Mouse (Mus musculus) thymus, adult 2 months (tissue): ENCODE measurements at regions not wholly inside any gene's neighbourhood (a gene's known extent, or its start where the extent isn't known, plus 50 kb on each side); places are given as distances from the start of the nearest gene placed in this dataset.

ENCODE experiments used
- CTCF ChIP-seq: fragments of 200-500 bp; IDR thresholded peaks from 2 replicates; pipeline ENCODE4 v1.5.1; 2012; ENCODE audit warnings: mild to moderate bottlenecking, control low read depth, low read length, moderate library complexity, borderline replicate concordance; ENCODE audit not compliant: control insufficient read depth, poor library complexity, insufficient read depth; ENCODE audit errors: extremely low read depth
- POLR2A ChIP-seq: fragments of 200-500 bp; IDR thresholded peaks from 2 replicates; pipeline ENCODE4 v1.6.1; 2012; ENCODE audit warnings: mild to moderate bottlenecking, low read length, control low read depth, moderate library complexity; ENCODE audit not compliant: control insufficient read depth, poor library complexity, insufficient read depth; ENCODE audit errors: extremely low read depth

DNA sequence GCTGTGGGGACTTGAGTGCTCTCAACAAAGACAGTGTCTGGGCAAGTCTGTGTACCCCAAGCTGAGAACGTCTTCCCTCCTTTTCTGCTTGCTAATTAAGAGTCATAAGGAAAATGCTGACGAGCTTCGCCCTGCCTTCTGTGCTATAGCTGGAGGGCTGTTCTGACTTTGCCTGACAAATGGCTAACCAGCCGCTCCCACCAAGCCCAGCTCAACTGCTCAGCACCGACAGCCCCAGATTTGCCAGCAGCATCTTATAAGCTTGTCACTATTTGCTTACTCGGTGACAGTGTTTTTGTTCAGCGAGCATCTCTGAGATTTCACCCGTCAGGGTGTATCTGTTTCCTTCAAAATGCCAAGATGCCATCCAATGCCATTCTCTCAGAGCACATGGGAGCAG, 150.6 kb upstream of the Pgrmc2 start:
- TF ChIP-seq POLR2A (no peak), CTCF (no peak)
